In the genomic region with DNA sequence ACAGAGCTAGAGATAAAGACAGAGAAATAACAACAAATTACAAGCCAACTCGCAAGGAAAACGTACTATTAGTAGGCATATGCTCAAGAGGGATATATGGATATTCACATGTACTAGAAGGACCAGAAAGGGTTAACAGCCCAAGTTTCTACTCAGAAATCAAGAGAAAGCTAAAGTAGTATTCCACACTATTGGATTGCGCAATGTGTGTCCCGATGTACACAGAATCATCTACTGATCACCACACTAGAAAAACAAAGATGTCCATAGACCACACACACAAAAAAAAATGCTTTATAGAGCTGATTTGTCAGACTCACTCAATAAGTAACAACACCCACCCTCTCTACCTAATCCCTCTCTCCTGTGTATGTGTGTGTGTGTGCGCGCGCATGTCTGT, we compare ENCODE assay signal across 22 mouse cellular contexts.
DNase-seq lines count a peak whose midpoint lies in the region; ATAC-seq and TF ChIP-seq lines count a peak whose summit lies in the region.
"Had no signal": no experiment of that assay in that cellular context is flagged by ENCODE, and none has a peak within 500 bp of the region (broad histone marks: within the 10 kb centered on the region; RNA-seq: fewer than 3 reads in every experiment).

No protein-coding gene starts in this region.

- TF ChIP-seq CTCF in C2C12 (IDR thresholded peaks at IDR 0.05; ENCODE audit: control insufficient read depth, insufficient read depth, insufficient read length), result no peak

- no peak overlapping the region for H3K9ac ChIP-seq in midbrain, embryonic 11.5 days (ENCODE audit: low read length)
- H3K9ac ChIP-seq in midbrain, embryonic 15.5 days, result no peak overlapping the region

- DNase-seq in midbrain, embryonic 11.5 days (ENCODE audit: low spot score, missing footprints), result peak; percentile 68
- no peak for DNase-seq in heart, postnatal 10 days
- DNase-seq in retina, embryonic 14.5 days (ENCODE audit: low spot score), result no peak
- DNase-seq: adrenal gland, adult 2 months; adrenal gland, adult 8-10 months; adrenal gland, postnatal 10 days; adrenal gland, postnatal 14 days; adrenal gland, postnatal 25 days; adrenal gland, postnatal 36 days; B cell, adult 2 months; cerebellum, adult 11 months; cerebellum, adult 11-12 months; cerebellum, adult 18-20 months; cerebellum, adult 2 months had no signal

- H3K4me3 ChIP-seq in midbrain, embryonic 11.5 days (ENCODE audit: low read depth, low read length), result no peak overlapping the region
- no peak overlapping the region for H3K4me3 ChIP-seq in midbrain, embryonic 15.5 days
- H3K4me3 ChIP-seq in C2C12 (ENCODE audit: insufficient read depth, poor library complexity, severe bottlenecking) (no peak overlapping the region), myocyte (no peak overlapping the region)

- intact Hi-C loops in heart, postnatal 10 days (cut with DNase I), result no loop called here

- no peaks in the 10 kb centered on the region for H3K36me3 ChIP-seq in midbrain, embryonic 11.5 days (ENCODE audit: control insufficient read depth, insufficient read depth, low read length)
- H3K36me3 ChIP-seq in midbrain, embryonic 15.5 days (replicated peaks), result no peaks in the 10 kb centered on the region
- H3K36me3 ChIP-seq in C2C12 (ENCODE audit: control insufficient read depth, insufficient read depth) (no peaks in the 10 kb centered on the region), myocyte (ENCODE audit: control insufficient read depth, insufficient read depth) (no peaks in the 10 kb centered on the region)
- H3K36me3 ChIP-seq: G1E had no signal

- WGBS in midbrain, embryonic 11.5 days, result 97% methylated on average over 7 of the region's 7 CpGs
- 98% methylated on average over 7 of the region's 7 CpGs for WGBS in midbrain, embryonic 15.5 days

- no peaks in the 10 kb centered on the region for H3K27me3 ChIP-seq in midbrain, embryonic 11.5 days (ENCODE audit: control insufficient read depth, insufficient read depth, low read length)
- H3K27me3 ChIP-seq in midbrain, embryonic 15.5 days (replicated peaks), result no peaks in the 10 kb centered on the region
- H3K27me3 ChIP-seq in C2C12 (ENCODE audit: control insufficient read depth, insufficient read depth, insufficient read length) (no peaks in the 10 kb centered on the region), myocyte (ENCODE audit: control insufficient read depth, insufficient read depth, insufficient read length) (no peaks in the 10 kb centered on the region)
- H3K27me3 ChIP-seq: CH12.LX, Patski had no signal

- H3K79me2 ChIP-seq in C2C12 (ENCODE audit: control insufficient read depth, insufficient read depth), result no peaks in the 10 kb centered on the region
- H3K79me2 ChIP-seq in myocyte (ENCODE audit: control insufficient read depth, insufficient read depth), result no peaks in the 10 kb centered on the region

- H3K4me1 ChIP-seq in midbrain, embryonic 11.5 days (ENCODE audit: control insufficient read depth, insufficient read depth, low read length), result no peaks in the 10 kb centered on the region
- H3K4me1 ChIP-seq in midbrain, embryonic 15.5 days, result no peaks in the 10 kb centered on the region

- ATAC-seq in midbrain, embryonic 11.5 days (ENCODE audit: low FRiP score), result no peak
- ATAC-seq in midbrain, embryonic 15.5 days (replicated peaks), result no peak
- ATAC-seq: activated CD4-positive, CD25-positive, alpha-beta regulatory T cell, adult 4 months; CD4-positive, CD25-positive, alpha-beta regulatory T cell, adult 4 months; Patski had no signal

- no peak overlapping the region for H3K4me2 ChIP-seq in midbrain, embryonic 11.5 days
- no peak overlapping the region for H3K4me2 ChIP-seq in midbrain, embryonic 15.5 days
- H3K4me2 ChIP-seq in myocyte (ENCODE audit: low read depth), result no peak overlapping the region

- no peak for TF ChIP-seq POLR2A in myocyte (IDR thresholded peaks at IDR 0.05; ENCODE audit: insufficient read length, low read depth)

- H3ac ChIP-seq in C2C12 (ENCODE audit: control insufficient read depth, insufficient read length, low read depth) (no peak overlapping the region), myocyte (ENCODE audit: control insufficient read depth, insufficient read length) (no peak overlapping the region)

- no peaks in the 10 kb centered on the region for H3K79me3 ChIP-seq in C2C12 (ENCODE audit: low read depth)

- no peaks in the 10 kb centered on the region for H3K9me3 ChIP-seq in midbrain, embryonic 11.5 days (ENCODE audit: control insufficient read depth, low read length)
- no peaks in the 10 kb centered on the region for H3K9me3 ChIP-seq in midbrain, embryonic 15.5 days

- H3K27ac ChIP-seq in midbrain, embryonic 11.5 days (ENCODE audit: low read depth, low read length), result no peak overlapping the region
- H3K27ac ChIP-seq in midbrain, embryonic 15.5 days, result no peak overlapping the region

TF ChIP-seq in C2C12, 6 proteins besides CTCF, POLR2A, EP300 and RAD21:
- TF ChIP-seq CEBPB (IDR thresholded peaks at IDR 0.05; ENCODE audit: low read depth) (peak; percentile 86), FOSL1 (IDR thresholded peaks at IDR 0.05; ENCODE audit: insufficient read depth, low read length, poor library complexity, severe bottlenecking) (no peak), MYOD1 (IDR thresholded peaks at IDR 0.05; ENCODE audit: control insufficient read depth, insufficient read length, low read depth) (no peak)

TF ChIP-seq in myocyte, 11 proteins besides CTCF, POLR2A, EP300 and RAD21:
- TF ChIP-seq CEBPB (IDR thresholded peaks at IDR 0.05; ENCODE audit: insufficient read depth, poor library complexity, severe bottlenecking), result peak; percentile 87
- no peak for TF ChIP-seq E2F4 (IDR thresholded peaks at IDR 0.05; ENCODE audit: insufficient read depth)
